Comparison of ENCODE assay signal across 20 mouse cellular contexts in the genomic region with DNA sequence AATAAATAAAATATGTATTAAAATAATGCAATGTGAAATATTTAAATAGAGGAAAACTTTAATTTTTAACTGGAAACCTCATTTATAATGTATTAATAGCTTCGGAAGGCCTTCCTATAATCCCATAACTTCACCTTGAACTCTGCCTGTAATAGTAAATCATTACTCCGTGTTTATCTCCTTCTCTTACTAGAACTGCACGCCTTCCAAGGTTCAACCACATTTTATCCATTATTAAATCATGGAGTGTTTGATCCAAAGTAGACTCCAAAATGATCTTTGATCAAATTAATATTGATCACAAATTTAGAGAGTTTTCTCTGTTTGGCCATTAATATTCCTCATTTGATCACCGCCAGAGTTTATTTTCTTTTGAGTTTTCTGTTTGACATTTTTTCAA.
"Had no signal": no experiment of that assay in that cellular context is flagged by ENCODE, and none has a peak within 500 bp of the region (broad histone marks: within the 10 kb centered on the region; RNA-seq: fewer than 3 reads in every experiment).

No protein-coding gene starts in this region.

- H3K9ac ChIP-seq: forebrain, postnatal 0 days; heart, embryonic 13.5 days; heart, embryonic 15.5 days; hindbrain, embryonic 13.5 days; hindbrain, embryonic 15.5 days; limb, embryonic 13.5 days; limb, embryonic 15.5 days; liver, embryonic 14.5 days had no signal

- H3K4me1 ChIP-seq: hindbrain, embryonic 13.5 days; limb, embryonic 15.5 days had no signal

- DNase-seq: forebrain, postnatal 0 days; gastrocnemius, postnatal 14 days; gastrocnemius, postnatal 36 days; heart, adult 2 months; heart, postnatal 14 days; heart, postnatal 36 days; kidney, postnatal 10 days; layer of hippocampus, adult 9-11 months; layer of hippocampus, postnatal 36 days; left cerebral cortex, postnatal 4 days had no signal

- H3K36me3 ChIP-seq: heart, embryonic 13.5 days; heart, embryonic 15.5 days; hindbrain, embryonic 13.5 days; hindbrain, embryonic 15.5 days; limb, embryonic 13.5 days; limb, embryonic 15.5 days had no signal

- H3K27ac ChIP-seq: heart, adult 2 months; heart, embryonic 13.5 days; heart, embryonic 15.5 days; hindbrain, embryonic 13.5 days; hindbrain, embryonic 15.5 days; hindbrain, postnatal 0 days; limb, embryonic 13.5 days; limb, embryonic 15.5 days; liver, embryonic 14.5 days had no signal

- H3K4me2 ChIP-seq: heart, embryonic 11.5 days; heart, embryonic 13.5 days; heart, embryonic 15.5 days; hindbrain, embryonic 13.5 days; hindbrain, embryonic 15.5 days; limb, embryonic 13.5 days; limb, embryonic 15.5 days; liver, embryonic 11.5 days had no signal

- H3K4me3 ChIP-seq: heart, adult 2 months; heart, embryonic 13.5 days; heart, embryonic 15.5 days; hindbrain, embryonic 13.5 days; hindbrain, embryonic 15.5 days; limb, embryonic 13.5 days; limb, embryonic 15.5 days had no signal

- H3K9me3 ChIP-seq: heart, embryonic 13.5 days; heart, embryonic 15.5 days; hindbrain, embryonic 13.5 days; hindbrain, embryonic 15.5 days; limb, embryonic 13.5 days; limb, embryonic 15.5 days had no signal

- H3K27me3 ChIP-seq: hindbrain, embryonic 13.5 days; hindbrain, embryonic 15.5 days; limb, embryonic 13.5 days; limb, embryonic 15.5 days had no signal

- ATAC-seq: forebrain, postnatal 0 days; hindbrain, postnatal 0 days had no signal
